Mouse (Mus musculus) 3T3-L1 (cell line): ENCODE measurements around the gene Naxd.
"Not testable (repeated sequence)": the region's sequence is repeated elsewhere in the genome, so short reads cannot be mapped to it uniquely, and the experiment has no call there.

ENCODE experiments used
- DNase-seq: peaks from one replicate; pipeline ENCODE4 v3.0.0-alpha.2; 2015; ENCODE audit warnings: low read depth, low spot score

Naxd gene

GRCm38 (mm10) chr8:11471309-11471708 is 26.0 kb upstream of the Naxd start:
- DNase-seq = no peak

DNA sequence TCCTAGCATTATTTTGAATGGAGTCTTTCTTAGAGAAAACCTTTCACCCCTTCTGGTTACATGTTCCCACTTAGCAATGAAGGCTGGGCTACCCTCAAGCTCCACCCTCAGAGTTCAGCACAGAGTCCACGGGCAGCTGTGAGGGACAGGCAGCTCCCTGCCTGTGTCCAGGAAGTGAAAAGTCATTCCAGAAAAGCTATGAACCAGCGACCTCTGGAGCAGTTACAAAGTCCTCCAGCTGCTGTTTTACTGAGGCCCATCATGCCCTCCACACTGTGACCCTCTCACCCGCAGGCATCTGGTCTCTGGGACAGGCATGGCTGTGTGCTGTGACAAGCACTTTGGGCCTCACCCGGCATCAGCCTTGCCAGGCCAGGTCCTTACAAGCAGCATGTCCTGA is 24.2 kb upstream of the Naxd start:
- no peak for DNase-seq

DNA sequence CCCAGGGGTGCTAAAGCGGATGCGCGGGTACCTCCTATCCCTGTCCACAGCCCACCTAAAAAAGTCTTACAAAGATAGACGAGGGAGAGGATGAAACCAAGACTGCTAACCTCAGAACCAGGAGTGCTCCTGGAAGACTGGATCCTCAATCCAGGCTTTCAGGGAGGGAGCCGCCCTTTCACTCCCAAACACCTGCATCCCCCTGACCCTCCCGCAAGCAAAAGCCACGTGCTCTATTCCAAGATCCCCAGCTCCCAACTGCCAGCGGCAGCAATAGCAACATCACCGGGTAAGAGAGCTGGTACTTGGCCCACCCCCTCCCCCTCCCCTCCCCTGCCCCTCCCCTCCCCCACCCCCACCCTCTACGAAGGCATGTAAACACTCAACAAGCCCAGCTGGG is 21.9 kb upstream of the Naxd start:
- no peak for DNase-seq

DNA sequence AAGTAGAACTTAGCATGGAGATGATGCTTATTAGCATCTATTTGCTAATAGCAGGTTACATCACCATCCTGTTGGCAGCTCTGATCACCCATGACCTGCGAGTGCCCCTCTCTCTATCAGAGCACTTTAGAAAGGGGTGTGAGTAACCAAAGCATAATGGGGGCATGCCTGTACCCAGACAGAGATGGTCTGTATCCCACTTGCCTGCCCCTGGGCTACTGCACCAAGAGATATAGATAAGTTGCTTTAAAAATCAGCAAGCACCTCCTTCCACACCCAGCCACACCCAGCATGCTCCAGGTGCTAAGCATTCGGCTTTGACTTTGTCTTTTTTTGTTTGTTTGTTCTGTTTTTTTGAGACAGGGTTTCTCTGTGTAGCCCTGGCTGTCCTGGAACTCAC is 21.4 kb upstream of the Naxd start:
- DNase-seq = no peak

- peak; percentile 90 for DNase-seq
Observed at GRCm38 (mm10) chr8:11476338-11477177, 20.7 kb upstream of the Naxd start.

DNA sequence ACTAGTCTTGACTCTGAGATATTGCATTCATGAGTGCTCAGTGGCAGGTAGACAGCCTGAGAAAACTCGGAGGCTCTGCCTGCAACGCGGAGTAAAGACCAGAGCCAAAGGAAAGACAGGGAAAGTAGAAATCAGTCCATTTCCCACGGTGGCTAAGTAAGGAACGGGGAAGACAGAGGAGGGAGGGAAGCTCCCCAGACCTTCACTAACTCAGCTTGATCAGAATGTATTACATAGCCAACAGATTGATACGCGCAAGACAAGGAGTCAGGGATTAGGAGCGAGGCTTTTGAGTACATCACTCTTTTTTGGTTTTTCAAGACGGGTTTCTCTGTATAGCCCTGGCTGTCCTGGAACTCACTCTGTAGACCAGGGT is 20.1 kb upstream of the Naxd start:
- DNase-seq = no peak

DNA sequence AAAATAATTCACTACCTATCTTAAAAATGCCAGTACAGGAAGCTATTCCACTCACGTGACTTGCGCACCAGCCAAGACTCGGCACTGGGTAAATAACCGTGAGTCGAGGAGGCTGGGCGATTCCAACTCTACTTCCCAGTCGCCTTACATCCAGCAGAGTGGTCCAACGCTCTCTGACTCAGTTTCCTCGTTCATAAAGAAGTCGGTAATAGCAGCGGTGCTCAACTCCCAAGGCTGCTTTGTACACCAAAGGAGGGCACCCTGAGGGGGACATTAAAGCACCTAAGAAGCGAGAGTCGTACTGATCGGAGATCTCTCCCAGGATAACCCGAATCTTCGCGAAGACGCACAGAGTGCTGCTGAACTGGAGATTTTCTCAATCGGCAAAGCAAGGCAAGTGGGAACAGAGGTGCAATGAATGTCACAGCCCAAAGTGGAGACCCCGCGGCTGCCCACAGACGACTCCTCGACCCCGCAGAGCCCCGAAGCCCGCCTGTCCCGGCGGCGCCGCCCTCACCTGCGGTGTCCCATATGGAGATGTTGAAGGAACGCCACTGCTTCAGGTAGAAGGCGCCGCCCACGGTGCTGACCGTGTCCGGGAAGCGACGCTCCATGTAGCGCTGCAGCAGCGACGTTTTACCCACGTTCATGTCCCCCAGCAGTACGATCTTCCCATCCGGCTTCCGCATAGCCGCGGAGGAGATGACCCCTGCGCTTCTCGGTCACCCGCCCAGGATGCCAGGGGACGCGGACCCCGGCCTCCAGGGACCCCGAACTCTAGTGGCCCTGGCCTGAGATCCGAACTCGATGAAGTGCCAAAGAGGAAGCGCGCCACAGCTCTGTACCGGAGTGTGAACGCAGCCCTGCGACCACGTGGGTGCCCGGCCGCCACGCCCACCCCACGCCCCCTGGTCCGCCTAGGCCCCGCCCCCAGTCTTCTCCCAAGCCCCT is 19.2 kb upstream of the Naxd start, which contains the start of gene Rab20:
TSS of gene Rab20 (minus strand) at position 900 of the 951 bp plus-strand sequence.
- DNase-seq = peak; percentile 76

- no peak for DNase-seq
Observed at GRCm38 (mm10) chr8:11478807-11479527, 18.3 kb upstream of the Naxd start.

- DNase-seq = no peak
Observed at GRCm38 (mm10) chr8:11479591-11479990, 17.7 kb upstream of the Naxd start.

DNA sequence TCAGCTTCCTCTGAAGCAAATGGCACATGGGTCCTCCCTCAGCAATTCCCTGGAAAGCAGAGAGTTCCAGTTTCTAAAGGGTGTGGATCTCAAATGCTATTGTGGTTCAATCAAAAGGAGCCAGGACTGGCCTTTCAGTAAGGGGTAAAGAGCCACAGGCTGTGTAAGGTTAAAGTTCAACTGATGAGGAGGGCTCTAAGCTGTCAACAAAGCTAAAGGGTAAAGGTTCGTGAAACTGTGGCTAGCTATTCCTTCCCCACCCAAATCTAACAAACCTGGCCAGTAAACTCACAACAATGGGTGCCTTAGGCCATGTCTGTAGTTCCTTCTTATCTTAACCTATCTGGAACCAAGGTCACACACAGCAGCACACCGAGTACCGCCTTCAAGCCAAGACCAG is 15.4 kb upstream of the Naxd start:
- DNase-seq = no peak

DNA sequence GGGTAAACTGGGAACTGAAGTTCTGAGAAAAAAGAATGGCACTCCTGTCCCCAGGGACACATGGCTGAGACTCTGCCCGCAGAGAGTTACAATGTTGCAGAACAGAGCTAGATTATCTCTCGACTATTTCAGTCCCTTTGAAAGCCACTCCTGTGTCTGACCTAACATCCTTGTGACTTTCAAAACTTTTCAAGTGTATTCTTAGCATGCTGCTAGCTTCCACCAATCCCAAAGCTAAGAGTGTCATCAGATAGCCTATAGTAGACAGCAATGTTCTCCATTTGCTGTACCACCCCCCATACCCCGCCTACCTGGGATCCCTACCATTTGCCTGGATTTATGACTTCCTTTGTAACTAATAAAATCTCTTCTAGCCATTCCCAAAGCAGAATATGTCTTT is 14.8 kb upstream of the Naxd start:
- DNase-seq = no peak

- DNase-seq = peak; percentile 75
Observed at GRCm38 (mm10) chr8:11486142-11486541, 11.2 kb upstream of the Naxd start.

- peak; percentile 65 for DNase-seq
Observed at GRCm38 (mm10) chr8:11487229-11487628, 10.1 kb upstream of the Naxd start.

DNA sequence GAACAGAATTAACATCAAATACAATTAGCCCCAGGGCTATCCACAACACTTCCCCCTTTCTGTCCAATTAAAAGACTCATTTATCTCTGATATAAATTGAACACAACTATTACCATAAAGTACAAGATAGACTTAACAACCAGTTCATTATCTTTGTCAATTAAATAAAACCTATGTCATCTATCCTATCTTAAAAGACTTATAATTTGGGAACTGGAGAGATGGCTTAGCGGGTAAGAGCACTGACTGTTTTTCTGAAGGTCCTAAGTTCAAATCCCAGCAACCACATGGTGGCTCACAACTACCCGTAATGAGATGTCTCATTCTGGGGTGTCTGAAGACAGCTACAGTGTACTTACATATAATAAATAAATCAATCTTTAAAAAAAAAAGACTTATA is 5.0 kb upstream of the Naxd start:
- DNase-seq = not testable (repeated sequence)

- DNase-seq = no peak
Observed at GRCm38 (mm10) chr8:11498281-11498680, 975 bp downstream of the Naxd start.

DNA sequence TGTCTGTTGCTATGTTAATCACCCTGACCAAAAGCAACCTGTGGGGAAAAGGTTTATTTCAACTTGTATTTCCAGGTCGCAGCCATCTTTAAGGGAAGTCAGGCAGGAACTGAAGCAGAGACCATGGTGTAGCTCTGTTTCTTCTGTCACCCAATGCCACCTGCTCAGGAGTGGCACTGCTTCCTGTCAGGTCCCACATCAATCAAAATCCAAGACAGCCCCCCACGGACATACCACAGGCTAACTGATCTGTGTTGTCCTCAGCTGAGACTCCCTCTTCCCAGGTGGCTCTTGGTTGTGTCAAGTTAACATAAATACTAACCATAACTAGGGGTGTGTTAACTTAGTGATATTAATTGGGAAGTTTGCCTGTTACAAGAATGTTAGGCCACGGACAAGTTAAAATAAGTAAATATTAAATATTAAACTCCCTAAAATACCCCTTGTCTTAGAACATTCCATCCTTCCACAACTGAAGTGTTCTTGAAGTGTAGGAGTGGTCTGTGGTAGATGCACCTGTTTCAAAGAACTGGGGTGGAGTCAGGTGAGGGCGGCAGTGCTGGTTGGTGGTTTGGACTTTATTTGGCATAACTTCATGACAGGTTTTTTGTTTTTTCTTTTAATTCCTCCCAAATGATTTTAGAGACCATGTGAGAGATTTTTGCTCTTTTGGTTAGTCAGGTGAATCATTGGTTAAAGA is 1.6 kb downstream of the Naxd start:
- DNase-seq = no peak

- DNase-seq = no peak
Observed at GRCm38 (mm10) chr8:11503476-11504232, 6.3 kb downstream of the Naxd start.

DNA sequence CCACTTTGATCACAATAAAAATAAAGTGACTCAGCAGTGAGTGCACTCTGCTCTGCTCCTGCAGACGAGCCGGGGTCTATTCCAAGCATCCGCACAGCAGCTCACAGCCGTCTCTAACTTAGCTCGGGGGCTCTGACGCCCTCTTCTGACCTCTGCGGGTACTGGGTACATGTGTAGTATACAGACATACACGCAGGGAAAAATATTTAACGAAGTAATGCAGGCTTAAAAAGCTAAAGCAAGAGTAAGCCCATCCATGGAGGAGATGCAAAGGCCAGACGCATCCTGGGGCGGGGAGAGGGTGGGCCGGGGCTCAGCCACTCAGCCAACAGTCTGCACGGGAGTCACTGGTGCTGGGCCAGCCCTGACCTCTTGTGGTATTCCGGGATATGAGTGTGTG is 8.8 kb downstream of the Naxd start:
- no peak for DNase-seq

DNA sequence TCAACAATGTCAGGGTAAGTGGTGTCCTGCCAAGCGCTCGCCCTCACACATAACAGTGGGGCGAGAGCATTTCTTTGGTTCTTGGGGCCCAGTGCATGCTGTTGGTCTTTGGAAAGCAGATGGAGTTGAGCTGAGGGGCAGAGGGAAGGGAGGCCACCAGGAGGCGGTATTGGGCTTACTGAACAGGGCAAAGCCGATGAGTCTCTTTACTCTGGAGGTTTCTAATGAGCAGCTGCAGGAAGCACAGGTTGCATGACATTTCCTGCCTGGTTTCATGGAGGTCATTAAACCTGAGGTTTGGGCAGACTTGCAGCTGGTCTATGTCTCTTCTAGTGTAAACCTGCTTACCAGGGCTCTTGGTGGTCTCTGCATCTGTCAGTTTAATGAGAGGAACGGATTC is 9.5 kb downstream of the Naxd start:
- peak; percentile 65 for DNase-seq

- DNase-seq = no peak
Observed at GRCm38 (mm10) chr8:11508880-11509279, 11.6 kb downstream of the Naxd start.

DNA sequence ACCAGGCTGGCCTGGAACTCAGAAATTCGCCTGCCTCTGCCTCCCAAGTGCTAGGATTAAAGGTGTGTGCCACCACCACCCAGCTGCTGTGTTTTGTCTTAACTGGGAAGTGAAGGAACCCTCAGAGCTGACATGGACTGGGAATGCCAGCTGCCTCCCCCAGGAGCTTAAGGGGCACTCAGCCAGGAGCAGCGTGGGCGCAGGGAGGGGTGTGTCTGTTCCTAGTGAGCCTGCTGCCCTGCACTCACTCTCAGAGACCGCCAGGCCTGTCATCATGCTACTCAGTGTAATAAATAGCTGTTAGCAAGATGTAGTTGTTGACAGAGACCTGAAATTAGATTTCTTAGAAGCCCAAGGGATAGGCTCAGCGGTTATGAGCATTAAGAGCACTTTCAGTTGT is 13.7 kb downstream of the Naxd start:
- no peak for DNase-seq
